Mouse (Mus musculus) testis, adult 2 months (tissue): ENCODE results near the gene Itga10.

ENCODE experiments used
- CTCF ChIP-seq: fragments of 200-500 bp; IDR thresholded peaks from 2 replicates; pipeline ENCODE4 v1.5.1; 2012; ENCODE audit warnings: low read depth, mild to moderate bottlenecking, inconsistent platforms, low read length, moderate library complexity; ENCODE audit not compliant: control insufficient read depth, insufficient read depth, insufficient replicate concordance
- POLR2A ChIP-seq: fragments of 200-500 bp; IDR thresholded peaks from 2 replicates; pipeline ENCODE4 v1.6.1; 2012; ENCODE audit warnings: low read depth, mild to moderate bottlenecking, inconsistent platforms, low read length, moderate library complexity; ENCODE audit not compliant: control insufficient read depth

DNA sequence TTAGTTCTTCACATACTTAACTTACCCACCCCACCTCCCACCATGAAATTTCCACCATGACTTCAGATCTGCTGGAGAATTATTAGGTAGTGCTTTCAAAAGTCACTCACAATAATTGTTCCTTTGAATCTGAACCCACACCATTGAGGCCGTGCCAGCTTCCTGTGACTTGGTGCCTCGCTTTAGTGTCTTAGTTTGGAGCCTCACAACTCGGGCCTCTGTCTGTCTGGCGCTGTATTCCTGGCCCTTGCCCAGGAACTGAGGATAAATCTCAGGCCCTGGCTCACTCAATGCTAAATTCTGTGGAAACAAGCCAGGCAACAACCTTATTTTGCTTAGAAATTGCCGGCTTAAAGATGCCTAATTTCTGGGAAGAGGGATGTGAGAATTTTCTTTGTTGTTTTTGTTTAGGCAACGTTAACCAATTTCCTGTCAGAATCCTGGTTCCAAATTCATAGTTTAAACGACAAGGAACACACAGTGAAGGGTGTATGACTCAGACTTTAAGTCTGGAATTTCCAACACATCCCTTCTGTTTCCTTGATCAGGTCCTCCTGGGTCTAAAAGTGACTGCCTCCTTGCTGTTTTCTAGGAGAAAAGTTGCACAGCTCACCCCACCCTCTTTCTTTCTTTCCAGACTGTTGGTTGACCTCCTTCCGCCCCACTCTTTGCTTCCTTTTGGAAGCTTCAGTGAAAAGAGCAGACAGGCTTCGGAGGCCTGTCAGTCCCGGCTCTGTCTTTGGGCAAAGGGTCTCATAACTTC is 43.3 kb upstream of the Itga10 start:
- no peak for TF ChIP-seq CTCF
- no peak for TF ChIP-seq POLR2A
